Mouse (Mus musculus): ENCODE measurements around the gene Hoxa7.
A peak's percentile ranks its signal among the peaks of the same experiment; 100 is the strongest.

Hoxa7 gene

GRCm38 (mm10) chr6:52221337-52221992 lies at the start of gene Hoxa7:
Gene Hoxa7, minus strand, starts transcription at chr6:52221854.
- peak; percentile 23 to 81 for DNase-seq (ENCODE audit: low spot score in 2 of 2)

DNA sequence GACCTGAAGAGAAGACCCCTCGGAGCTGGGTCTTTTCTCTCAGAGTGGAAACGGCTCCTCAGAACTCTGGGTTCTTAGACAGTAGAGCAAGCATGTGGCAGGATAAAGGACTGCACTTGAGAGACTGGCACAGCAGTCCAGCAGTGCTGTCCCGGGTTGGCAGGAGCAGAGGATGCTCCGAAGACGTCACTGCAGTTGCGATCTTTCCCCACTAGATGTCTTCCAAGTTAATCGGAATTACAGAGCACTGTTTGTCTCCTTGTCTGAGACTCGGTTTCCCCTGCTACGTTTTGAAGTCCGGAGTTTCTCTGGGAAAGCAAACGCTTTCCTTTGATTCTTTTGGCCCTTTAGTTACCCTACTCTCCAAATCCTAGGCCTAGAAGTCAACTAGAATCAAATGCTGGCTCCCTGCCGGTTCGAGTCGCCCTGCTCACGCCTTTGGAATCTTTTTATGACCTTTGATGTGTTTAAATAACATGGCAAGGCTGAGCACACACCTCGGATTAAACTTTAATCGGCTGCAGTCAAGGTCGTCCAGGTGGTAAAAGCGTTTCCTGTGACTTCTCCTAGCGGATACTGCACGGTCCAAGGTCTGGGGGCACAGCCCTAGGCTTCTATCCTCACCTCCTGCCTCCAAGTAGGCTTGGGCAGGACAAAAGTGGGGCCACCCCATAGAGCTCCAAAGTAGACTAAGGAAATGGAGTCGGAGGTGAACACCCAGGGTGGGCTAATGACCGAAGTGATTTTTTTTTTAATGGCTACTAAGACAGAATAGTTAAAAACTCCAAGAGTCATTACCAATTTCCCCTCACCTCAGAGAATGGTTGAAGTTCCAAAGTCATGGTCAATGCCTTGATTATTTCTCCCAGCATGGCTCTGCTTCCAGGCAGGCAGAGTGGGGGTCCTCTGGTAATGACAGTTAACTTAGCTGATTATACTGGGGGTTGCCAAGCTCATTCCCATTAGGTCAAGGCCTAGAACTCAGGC lies 49.1 kb upstream of the Hoxa7 start:
- DNase-seq (ENCODE audit: low spot score in 2 of 2), result peak in 1 of 2 experiments; percentile 70

GRCm38 (mm10) chr6:52268756-52269155 lies 47.1 kb upstream of the Hoxa7 start:
- DNase-seq (ENCODE audit: low spot score in 2 of 2), result no peak

DNA sequence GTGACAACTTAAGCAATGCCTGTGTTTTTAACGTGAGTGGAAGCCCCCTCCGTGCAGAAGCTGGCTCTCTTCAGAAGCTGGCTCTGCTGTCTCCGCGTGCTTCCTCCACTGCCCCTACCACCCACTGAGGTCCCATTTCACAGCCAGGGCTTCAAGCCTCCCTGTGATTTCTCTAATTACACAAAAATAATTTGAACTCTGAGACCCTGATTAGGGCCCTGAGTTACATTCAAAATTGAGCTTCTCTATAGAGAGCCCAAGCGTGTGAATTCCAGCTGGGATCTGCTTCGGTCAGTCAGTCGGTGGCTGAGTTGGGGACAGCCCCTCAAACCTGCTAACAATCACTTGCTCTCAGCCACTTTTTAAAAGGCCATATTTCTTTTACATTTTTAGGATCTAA lies 46.7 kb upstream of the Hoxa7 start:
- DNase-seq (ENCODE audit: low spot score in 2 of 2), result no peak

- DNase-seq (ENCODE audit: low spot score in 2 of 2), result no peak
These were observed 46.0 kb upstream of the Hoxa7 start for GRCm38 (mm10) chr6:52267691-52268090.

- no peak for DNase-seq (ENCODE audit: low spot score in 2 of 2)
These were observed 45.6 kb upstream of the Hoxa7 start for GRCm38 (mm10) chr6:52267221-52267620.

GRCm38 (mm10) chr6:52266666-52266985 lies 45.0 kb upstream of the Hoxa7 start:
- no peak for DNase-seq (ENCODE audit: low spot score in 2 of 2)

GRCm38 (mm10) chr6:52265913-52266665 lies 44.4 kb upstream of the Hoxa7 start:
- DNase-seq (ENCODE audit: low spot score in 2 of 2), result no peak

DNA sequence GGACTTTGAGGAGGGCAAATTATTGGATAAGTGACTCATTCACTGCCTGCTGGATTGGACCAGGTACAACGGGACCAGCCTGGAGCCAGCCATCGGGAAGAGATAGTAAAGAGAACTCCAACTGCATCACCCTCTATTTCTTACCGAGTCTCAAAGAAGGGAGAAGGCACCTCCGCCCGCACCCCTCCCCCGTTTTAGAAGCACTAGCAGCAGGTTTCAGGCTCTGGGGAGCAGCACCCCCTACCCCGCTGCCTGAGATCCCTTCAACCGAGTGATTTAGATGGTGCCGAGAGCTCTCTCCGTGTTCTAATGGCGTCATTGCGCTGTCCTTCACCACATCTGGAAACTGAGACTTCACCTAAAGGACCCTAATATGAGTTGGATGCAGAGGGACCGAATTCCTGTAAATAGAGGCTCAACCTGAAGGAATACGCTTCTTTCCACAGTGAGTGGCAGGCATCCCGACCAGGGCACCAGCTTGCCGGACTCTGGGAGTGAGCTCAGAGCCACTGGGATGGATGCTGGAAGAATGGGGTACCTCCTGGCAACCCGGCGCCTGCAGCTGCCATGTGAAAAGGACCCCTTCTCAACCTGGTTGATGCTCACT lies 43.8 kb upstream of the Hoxa7 start:
- no peak for DNase-seq (ENCODE audit: low spot score in 2 of 2)

DNA sequence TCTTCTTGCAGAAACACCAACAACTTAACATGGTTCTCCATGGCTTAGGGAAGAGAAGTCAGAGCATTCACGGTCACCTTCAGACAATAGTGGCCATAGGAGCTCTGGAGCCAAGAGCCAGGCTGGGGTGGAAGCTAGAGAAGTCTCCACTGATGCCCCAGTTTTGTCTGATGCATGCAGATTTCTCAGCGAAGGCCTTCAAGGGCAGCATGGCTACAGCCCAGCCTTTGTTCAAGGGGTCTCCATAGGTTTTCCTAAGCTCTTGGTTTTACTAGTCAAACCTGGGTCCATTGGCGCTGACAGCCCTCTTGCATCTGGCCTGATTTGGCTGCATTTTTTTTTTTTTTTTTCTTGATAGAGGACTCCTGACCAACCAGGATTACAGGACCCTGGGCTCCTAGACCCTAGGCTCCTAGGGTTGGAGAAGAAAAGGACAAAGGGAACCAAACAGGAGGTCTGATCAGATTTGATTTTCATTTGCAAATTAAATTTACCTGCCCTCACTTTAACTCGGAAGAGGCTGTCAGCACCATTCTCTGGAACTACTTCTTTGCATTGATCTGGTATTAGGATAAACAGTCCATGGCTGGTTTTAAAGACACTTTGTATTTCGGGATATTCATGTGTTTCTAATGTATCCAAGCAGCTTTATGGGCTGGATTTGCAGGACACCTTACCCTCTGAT lies 42.6 kb upstream of the Hoxa7 start:
- no peak for DNase-seq (ENCODE audit: low spot score in 2 of 2)

GRCm38 (mm10) chr6:52263321-52263585 lies 41.6 kb upstream of the Hoxa7 start:
- DNase-seq (ENCODE audit: low spot score in 2 of 2), result no peak

DNA sequence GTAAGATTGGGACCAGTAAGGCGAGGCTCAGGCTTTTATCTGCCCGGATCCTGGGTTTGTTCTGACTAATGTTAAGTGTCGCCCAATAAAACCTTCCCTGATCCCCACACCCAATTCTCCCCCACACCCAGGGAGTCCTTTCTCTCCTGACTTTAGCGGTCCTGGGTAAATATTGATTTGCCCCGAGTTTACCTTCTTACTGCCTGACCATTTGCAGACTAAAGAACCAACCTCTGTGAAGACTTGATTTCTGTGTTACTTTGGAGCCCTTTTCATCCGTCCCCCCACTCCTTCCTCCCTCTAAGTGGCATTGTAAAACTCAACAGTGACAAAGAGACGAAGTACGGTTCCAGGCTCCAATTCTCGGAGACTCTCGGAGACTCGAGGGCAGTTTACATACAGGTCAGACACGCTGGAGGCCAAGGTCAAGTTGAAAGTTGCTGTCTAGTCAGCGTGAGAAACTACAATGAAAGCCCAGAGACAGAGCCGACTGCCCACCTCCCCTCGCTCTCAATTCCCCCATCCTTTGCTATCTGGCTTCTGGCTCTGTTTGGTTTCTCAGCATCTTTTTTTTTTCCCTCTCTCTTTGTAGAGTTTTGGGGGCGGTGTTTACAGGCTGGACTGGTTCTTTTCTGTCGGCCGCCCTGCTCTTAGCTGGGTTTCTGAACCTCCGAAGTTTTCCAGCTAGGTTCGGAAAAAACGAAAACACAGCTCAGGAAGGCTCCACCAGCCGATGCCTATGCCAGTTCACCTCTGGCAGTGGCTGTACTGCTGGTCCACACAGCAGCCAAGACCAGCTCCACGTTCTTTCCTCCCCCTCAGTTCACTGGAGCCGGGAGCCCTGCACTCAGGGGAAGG lies 41.0 kb upstream of the Hoxa7 start:
- DNase-seq (ENCODE audit: low spot score in 2 of 2), result no peak

- DNase-seq (ENCODE audit: low spot score in 2 of 2), result no peak
These were observed 40.3 kb upstream of the Hoxa7 start for GRCm38 (mm10) chr6:52261751-52262462.

DNA sequence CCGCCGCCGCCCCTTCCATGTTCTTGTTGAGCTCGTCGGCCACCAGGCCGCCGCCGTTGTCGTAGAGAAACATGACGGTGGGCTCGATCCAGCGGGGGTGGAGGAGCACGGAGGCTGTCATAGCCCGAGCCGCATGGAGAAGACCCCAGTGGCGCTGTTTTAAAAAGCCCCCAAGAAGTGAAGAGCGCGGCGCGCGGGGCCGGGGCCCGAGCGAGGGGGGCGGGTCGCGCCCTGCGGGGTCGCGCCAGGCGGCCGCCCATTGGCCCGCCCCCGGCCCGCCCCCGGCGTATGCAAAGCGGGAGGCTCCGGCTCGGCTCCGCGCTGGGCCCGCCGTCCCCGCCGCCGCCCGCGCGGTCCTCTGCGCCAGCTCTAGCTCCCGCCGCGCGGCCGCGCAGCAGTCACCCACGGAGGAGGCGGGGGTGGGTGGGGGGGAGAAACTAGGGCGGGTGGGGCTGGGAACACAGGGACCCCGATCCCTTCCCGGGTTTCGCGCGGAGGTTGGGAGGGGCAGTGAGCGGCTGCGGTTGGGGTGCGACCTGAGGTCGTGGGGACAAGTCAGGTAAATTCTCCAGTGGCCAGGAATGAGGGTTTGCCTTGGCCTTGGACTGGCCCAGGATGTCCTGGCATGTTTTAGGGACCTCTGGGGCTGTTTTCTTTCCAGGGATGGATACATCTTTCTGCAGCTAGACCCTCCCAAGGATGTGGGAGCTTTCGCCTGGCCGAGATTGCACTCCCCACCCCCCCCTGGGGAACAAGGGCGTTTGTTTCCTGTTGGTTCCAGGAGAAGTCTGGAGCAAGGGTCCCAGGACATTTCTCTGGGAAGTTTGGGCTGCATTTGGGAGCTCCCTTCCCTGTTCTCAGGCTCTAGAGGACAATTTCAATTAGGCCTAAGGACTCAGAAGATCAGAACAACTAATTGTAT lies 39.3 kb upstream of the Hoxa7 start, which contains the start of gene Hoxa13:
Hoxa13 (minus strand) TSS at position 227 of the 922 bp plus-strand sequence.
- no peak for DNase-seq (ENCODE audit: low spot score in 2 of 2)

GRCm38 (mm10) chr6:52259811-52260261 lies 38.2 kb upstream of the Hoxa7 start:
- DNase-seq (ENCODE audit: low spot score in 2 of 2), result no peak

DNA sequence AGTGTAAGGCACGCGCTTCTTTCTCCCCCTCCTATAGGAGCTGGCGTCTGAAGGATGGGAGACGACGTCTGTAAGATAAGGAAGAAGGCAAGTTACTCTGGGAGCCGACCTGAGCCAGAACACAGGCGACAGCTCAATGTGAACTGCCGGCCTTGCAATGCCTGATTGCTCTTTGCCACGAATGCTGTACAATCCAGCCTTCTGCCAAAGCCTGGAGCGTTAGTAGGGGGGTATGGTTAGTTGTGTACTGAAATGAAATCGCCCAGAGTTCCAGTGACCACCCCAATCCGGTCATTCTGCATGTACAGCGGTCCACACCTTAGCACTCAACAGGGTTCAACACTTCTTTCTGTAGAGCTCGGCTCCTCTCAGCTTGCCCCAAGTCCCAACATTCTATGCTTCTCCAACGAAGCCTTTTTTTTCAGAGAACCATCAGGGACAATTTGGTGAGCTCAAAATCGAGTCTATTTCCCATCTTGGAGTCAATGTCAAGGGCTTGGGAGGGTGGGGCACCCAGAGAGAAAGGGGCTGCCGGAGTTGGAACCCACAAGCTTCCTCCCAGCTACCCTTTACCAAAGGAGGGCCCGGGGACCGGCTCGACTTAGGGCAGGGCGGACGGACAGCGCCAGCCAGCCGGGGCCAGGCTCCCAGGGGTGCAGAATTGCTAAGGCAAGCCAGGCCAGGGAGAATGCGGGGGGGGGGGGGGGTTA lies 37.6 kb upstream of the Hoxa7 start:
- no peak for DNase-seq (ENCODE audit: low spot score in 2 of 2)

- peak in 1 of 2 experiments; percentile 69 for DNase-seq (ENCODE audit: low spot score in 2 of 2)
These were observed 35.3 kb upstream of the Hoxa7 start for GRCm38 (mm10) chr6:52256956-52257355.
